Mouse (Mus musculus) kidney, adult 10 weeks (tissue): ENCODE results near the gene Prop1. TPM values are rescaled to one million over a fixed set of nuclear protein-coding genes. Genes with fewer than 3 reads are reported as not detected.

Experiments
- polyA plus RNA-seq: library from polyadenylated mRNA; stranded (reverse); fragments of 350-450 nt; fragmentation: Illumina TruSeq; extraction: RNeasy Lipid Tissue Mini Kit (QIAGEN cat#74804); gene quantifications from one replicate; pipeline ENCODE4 v1.2.3, GENCODE M21; 2014; ENCODE audit warnings: low read depth, low replicate concordance

Gene Prop1
- not detected for polyA plus RNA-seq

GRCm38 (mm10) chr11:50953665-50954064, at the start of gene Prop1:
Gene Prop1 (minus strand): TSS chr11:50953765.

GRCm38 (mm10) chr11:51003296-51003695, 49.7 kb upstream of the Prop1 start, which contains the start of gene Olfr51:
Gene Olfr51 (plus strand): TSS chr11:51003596.

GRCm38 (mm10) chr11:50981667-50982066, 28.1 kb upstream of the Prop1 start, which contains the start of gene Olfr1377:
Gene Olfr1377 (plus strand): TSS chr11:50981967.

GRCm38 (mm10) chr11:50966230-50966629, 12.7 kb upstream of the Prop1 start, which contains the start of gene Olfr1378:
Gene Olfr1378 (plus strand): TSS chr11:50966530.

GRCm38 (mm10) chr11:50943506-50943905, 10.1 kb downstream of the Prop1 start, which contains the start of gene 4933414I15Rik:
Gene 4933414I15Rik (minus strand): TSS chr11:50943765.

GRCm38 (mm10) chr11:50931451-50931866, 22.1 kb downstream of the Prop1 start, which contains the start of gene Zfp354b:
Gene Zfp354b (minus strand): TSS chr11:50931633.

GRCm38 (mm10) chr11:50915671-50916320, 37.8 kb downstream of the Prop1 start, which contains the start of gene Zfp2:
Gene Zfp2 (minus strand): TSS chr11:50916165.

Other genes starting within 250 kb of the Prop1 start
- 7.8 TPM for gene Zfp354c, start 126.0 kb downstream of the Prop1 start, polyA plus RNA-seq
- gene Zfp879, start 112.2 kb downstream of the Prop1 start, polyA plus RNA-seq = 1.5 TPM
- gene Grm6, start 103.1 kb downstream of the Prop1 start, polyA plus RNA-seq = not detected
- gene Zfp454, start 66.1 kb downstream of the Prop1 start, polyA plus RNA-seq = 4.7 TPM
- gene Zfp2, start 37.6 kb downstream of the Prop1 start, polyA plus RNA-seq = 17.0 TPM
- gene Zfp354b, start 22.1 kb downstream of the Prop1 start, polyA plus RNA-seq = 6.5 TPM
- not detected for gene 4933414I15Rik, start 10.0 kb downstream of the Prop1 start, polyA plus RNA-seq
- gene Olfr1378, start 12.8 kb upstream of the Prop1 start, polyA plus RNA-seq = not detected
- gene Olfr1377, start 28.2 kb upstream of the Prop1 start, polyA plus RNA-seq = not detected
- not detected for gene Olfr51, start 49.8 kb upstream of the Prop1 start, polyA plus RNA-seq
- gene Olfr54, start 60.5 kb upstream of the Prop1 start, polyA plus RNA-seq = not detected
- gene Olfr1375, start 94.3 kb upstream of the Prop1 start, polyA plus RNA-seq = not detected
- 22.0 TPM for gene Zfp354a, start 105.5 kb upstream of the Prop1 start, polyA plus RNA-seq